Mouse (Mus musculus) liver, adult 2 months (tissue): ENCODE measurements around the gene Inpp5k. TPM values are rescaled to one million over a fixed set of nuclear protein-coding genes. Genes with fewer than 3 reads are reported as not detected.
A peak's percentile ranks its signal among the peaks of the same experiment; 100 is the strongest.

ENCODE experiments used
- DNase-seq: peaks from one replicate; pipeline ENCODE4 v3.0.0-alpha.2; 2011; ENCODE audit warnings: low read depth, low spot score; ENCODE audit errors: extremely low read depth
- H3K27ac ChIP-seq: fragments of 200-500 bp; replicated peaks from 2 replicates; pipeline ENCODE4 v1.5.1; 2012; ENCODE audit warnings: low read depth, mild to moderate bottlenecking, control low read depth, inconsistent platforms, low read length; ENCODE audit not compliant: insufficient read depth
- H3K27me3 ChIP-seq: fragments of 200-500 bp; 2 replicates; pipeline ENCODE4 v1.6.1; 2012; ENCODE audit warnings: mild to moderate bottlenecking, moderate library complexity, low read length, inconsistent platforms; ENCODE audit not compliant: control insufficient read depth, insufficient read depth
- H3K36me3 ChIP-seq: fragments of 200-500 bp; 2 replicates; pipeline ENCODE4 v1.6.1; 2012; ENCODE audit warnings: low read length, inconsistent platforms; ENCODE audit not compliant: control insufficient read depth, insufficient read depth
- H3K4me1 ChIP-seq: fragments of 200-500 bp; 2 replicates; pipeline ENCODE4 v1.6.1; 2011; ENCODE audit warnings: low read length; ENCODE audit not compliant: control insufficient read depth, insufficient read depth
- H3K4me3 ChIP-seq: fragments of 200-500 bp; 2 replicates; pipeline ENCODE4 v1.5.1; 2011; ENCODE audit warnings: low read depth, mild to moderate bottlenecking, control low read depth, low read length, moderate library complexity; ENCODE audit not compliant: insufficient read depth
- H3K79me2 ChIP-seq: fragments of 200-500 bp; 2 replicates; pipeline ENCODE4 v1.6.1; 2012; ENCODE audit warnings: inconsistent platforms, mild to moderate bottlenecking, low read length, moderate library complexity; ENCODE audit not compliant: control insufficient read depth, insufficient read depth
- H3K9ac ChIP-seq: fragments of 200-500 bp; 2 replicates; pipeline ENCODE4 v1.6.1; 2012; ENCODE audit warnings: low read depth, mild to moderate bottlenecking, control low read depth, inconsistent platforms, low read length
- CTCF ChIP-seq: fragments of 200-500 bp; IDR thresholded peaks from 2 replicates; pipeline ENCODE4 v1.5.1; 2011; ENCODE audit warnings: low read depth, low read length, control low read depth
- POLR2A ChIP-seq: fragments of 200-500 bp; IDR thresholded peaks from 2 replicates; pipeline ENCODE4 v1.6.1; 2011; ENCODE audit warnings: low read length, control low read depth; ENCODE audit not compliant: insufficient read depth; ENCODE audit errors: extremely low read depth
- WGBS: fragments of 180-500 bp; shearing (Covaris S2); methylation state at CpG from one replicate; pipeline ENCODE4 v1.1.7; 2018; 5-methylcytosine and 5-hydroxymethylcytosine counted together
- polyA plus RNA-seq: library from polyadenylated mRNA; depleted of rRNA; stranded (reverse); fragments of >200 nt; gene quantifications from 2 replicates; pipeline ENCODE4 v1.2.3, GENCODE M21; 2012
- total RNA-seq: library from RNA; depleted of rRNA; stranded (reverse); fragments of >200 nt; gene quantifications from 2 replicates; pipeline ENCODE4 v1.2.3, GENCODE M21; 2014

Gene Inpp5k
- total and polyA plus RNA-seq, 2 experiments: 12.3 to 17.2 TPM

DNA sequence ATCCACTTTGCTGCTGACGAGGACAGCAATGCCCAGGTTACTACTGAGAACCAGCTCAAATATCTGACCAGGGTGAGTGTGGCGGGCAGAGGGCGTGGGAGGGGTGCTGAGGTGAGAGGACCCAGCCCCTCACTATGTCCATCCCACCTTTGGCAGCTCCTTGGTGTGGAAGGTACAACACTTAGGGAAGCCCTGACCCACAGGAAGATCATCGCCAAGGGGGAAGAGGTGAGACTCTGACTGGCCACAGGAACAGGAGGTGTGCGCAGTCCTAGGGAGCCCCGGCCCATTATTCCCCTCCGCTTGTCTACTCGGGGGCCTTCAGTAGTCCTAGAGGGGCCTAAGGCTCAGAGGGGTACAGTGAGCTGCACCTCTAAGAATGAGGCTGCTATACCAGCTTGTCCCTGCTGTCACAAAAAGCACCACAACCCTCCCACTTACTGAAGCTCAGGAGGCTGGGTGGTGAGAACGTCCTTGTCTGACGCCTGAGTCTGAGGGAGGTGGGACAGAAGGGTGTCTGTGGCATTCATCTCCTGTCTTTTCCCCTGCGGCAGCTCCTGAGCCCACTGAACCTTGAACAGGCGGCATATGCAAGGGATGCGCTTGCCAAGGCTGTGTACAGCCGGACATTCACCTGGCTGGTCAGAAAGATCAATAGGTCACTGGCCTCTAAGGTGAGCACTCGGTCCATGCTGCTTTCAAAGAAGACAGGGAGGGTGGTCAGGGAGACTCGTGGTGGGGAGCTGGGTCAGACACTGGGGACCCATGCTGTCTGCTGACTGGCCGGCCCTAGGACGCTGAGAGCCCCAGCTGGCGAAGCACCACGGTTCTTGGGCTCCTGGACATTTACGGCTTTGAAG lies 30.4 kb downstream of the Inpp5k start:
- Histone ChIP-seq H3K36me3 (peaks cover 7% of the 10 kb centered on the region; the same call in 1 of the 2 replicates), H3K27ac (peak overlapping the region; percentile 20), H3K4me1 (peaks cover 25% of the 10 kb centered on the region), H3K9ac (no peak overlapping the region), H3K79me2 (peaks cover 6% of the 10 kb centered on the region), H3K27me3 (no peaks in the 10 kb centered on the region), H3K4me3 (no peak overlapping the region)
- WGBS: 42% methylated on average over 21 of the region's 21 CpGs
- no peak for TF ChIP-seq CTCF
- DNase-seq: peak; percentile 89

DNA sequence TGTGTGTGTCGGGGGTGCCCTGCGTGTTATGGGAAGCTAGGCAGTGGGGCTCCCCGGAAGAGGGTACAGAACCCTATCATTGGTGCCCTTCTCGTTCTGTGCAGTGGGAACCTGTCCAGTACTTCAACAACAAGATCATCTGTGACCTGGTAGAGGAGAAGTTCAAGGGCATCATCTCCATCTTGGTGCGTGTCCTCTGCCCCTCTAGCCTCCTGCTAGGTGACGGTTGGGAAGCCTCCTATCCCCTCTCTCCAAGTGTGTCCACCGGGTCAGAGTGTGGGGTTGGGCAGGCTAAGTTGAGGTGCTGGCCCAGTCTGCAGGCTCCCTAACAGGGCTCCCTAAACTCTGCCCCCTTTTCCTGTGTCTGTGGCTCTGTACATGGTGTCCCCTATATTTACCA lies 31.3 kb downstream of the Inpp5k start:
- H3K9ac ChIP-seq: no peak overlapping the region
- 73% methylated on average over 7 of the region's 7 CpGs for WGBS
- TF ChIP-seq CTCF (no peak), POLR2A (no peak)
- H3K79me2 ChIP-seq: peaks cover 3% of the 10 kb centered on the region; the same call in 1 of the 2 replicates
- no peak overlapping the region for H3K4me3 ChIP-seq
- no peak overlapping the region for H3K27ac ChIP-seq
- H3K4me1 ChIP-seq: peaks cover 23% of the 10 kb centered on the region
- DNase-seq: no peak
- H3K36me3 ChIP-seq: peaks cover 8% of the 10 kb centered on the region; the same call in 1 of the 2 replicates
- no peaks in the 10 kb centered on the region for H3K27me3 ChIP-seq

DNA sequence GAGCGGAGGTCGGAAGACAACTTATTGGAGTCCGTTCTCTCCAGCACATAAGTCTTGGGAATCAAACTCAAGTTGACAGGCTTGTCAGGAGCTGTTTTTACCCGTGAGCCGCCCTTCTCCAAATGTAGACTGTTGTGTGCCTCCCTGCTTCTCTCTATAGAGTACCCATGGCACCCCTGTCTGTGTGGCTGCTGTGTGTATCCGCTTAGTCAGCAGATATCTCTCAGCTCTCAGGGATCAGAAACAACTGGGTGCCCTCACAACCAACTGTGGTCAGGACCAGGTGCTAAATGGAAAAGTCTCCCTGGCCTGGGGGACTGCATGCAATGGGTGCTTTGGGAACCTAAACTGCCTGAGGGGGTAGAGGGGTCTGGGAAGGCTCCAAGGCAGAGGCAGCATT lies 35.5 kb downstream of the Inpp5k start:
- TF ChIP-seq CTCF: no peak
- TF ChIP-seq POLR2A: no peak
- DNase-seq: no peak
- Histone ChIP-seq H3K4me1 (peaks cover 5% of the 10 kb centered on the region; the same call in 1 of the 2 replicates), H3K79me2 (no peaks in the 10 kb centered on the region), H3K27me3 (no peaks in the 10 kb centered on the region), H3K4me3 (no peak overlapping the region), H3K27ac (no peak overlapping the region), H3K36me3 (peaks cover 17% of the 10 kb centered on the region), H3K9ac (no peak overlapping the region)
- 96% methylated on average over 6 of the region's 6 CpGs for WGBS

DNA sequence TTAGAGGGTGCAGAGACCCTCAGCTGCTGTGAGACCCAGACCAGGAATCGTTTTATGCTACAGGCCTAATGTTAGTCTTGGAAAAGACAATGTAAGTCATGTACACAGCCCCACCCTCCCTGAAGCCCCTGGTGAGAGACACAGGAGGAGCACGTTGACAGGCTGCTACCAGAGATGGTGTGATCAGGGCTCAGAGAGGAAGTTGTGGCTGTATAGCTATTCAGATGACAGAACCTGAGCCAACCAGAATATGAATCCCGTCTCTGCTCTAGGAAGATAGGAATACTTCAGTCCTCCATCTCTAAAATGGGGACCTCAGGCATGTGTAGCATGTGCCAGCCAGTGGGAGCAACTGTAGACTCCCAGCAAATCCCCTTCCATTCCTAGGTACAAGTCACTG lies 37.8 kb downstream of the Inpp5k start:
- Histone ChIP-seq H3K27ac (no peak overlapping the region), H3K79me2 (no peaks in the 10 kb centered on the region), H3K27me3 (no peaks in the 10 kb centered on the region), H3K36me3 (peaks cover 17% of the 10 kb centered on the region), H3K9ac (no peak overlapping the region), H3K4me3 (no peak overlapping the region), H3K4me1 (no peaks in the 10 kb centered on the region)
- 94% methylated on average over 3 of the region's 3 CpGs for WGBS
- DNase-seq: no peak
- TF ChIP-seq CTCF (no peak), POLR2A (no peak)

DNA sequence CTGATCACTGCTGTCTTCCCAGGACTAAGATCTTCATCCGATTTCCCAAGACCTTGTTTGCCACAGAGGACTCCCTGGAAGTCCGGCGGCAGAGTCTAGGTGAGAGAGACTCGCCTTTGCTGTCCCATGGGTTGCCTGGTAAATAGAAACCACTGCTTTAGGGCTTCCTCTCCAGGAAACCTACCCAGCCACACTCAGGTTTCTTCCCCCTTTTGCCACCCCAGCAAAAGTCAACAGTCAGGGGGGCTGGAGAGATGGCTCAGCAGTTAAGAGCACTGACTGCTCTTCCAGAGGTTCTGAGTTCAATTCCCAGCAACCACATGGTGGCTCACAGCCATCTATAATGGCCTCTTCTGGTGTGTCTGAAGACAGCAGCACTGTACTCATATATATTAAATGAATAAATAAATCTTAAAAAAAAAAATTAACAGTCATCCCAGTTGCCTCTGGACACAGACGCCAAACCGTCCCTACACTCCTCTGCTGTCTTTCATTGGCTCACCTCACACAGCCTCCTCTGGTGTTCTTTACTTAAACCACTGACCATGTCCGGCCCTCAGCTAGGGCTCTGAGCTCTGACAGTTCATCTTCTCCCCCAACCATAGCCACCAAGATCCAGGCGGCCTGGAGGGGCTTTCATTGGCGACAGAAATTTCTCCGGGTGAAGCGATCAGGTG lies 38.5 kb downstream of the Inpp5k start:
- Histone ChIP-seq H3K4me3 (no peak overlapping the region), H3K79me2 (no peaks in the 10 kb centered on the region), H3K36me3 (peaks cover 16% of the 10 kb centered on the region), H3K4me1 (no peaks in the 10 kb centered on the region), H3K27ac (no peak overlapping the region), H3K9ac (no peak overlapping the region), H3K27me3 (no peaks in the 10 kb centered on the region)
- WGBS: 97% methylated on average over 11 of the region's 11 CpGs
- TF ChIP-seq CTCF (no peak), POLR2A (no peak)
- no peak for DNase-seq

DNA sequence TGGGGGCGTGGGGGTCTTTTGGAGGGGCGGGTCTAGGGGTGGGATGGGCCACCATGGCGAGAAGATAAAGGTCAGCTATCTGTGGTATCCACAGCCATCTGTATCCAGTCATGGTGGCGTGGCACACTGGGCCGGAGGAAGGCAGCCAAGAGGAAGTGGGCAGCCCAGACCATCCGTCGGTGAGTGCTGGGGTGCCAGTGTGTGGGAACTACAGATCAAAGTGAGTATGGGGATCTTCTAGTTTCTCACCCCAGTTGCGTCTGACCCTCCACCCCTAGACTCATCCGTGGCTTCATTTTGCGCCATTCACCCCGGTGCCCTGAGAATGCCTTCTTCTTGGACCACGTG lies 39.0 kb downstream of the Inpp5k start:
- Histone ChIP-seq H3K4me3 (no peak overlapping the region), H3K36me3 (peaks cover 15% of the 10 kb centered on the region), H3K27ac (no peak overlapping the region), H3K79me2 (no peaks in the 10 kb centered on the region), H3K9ac (no peak overlapping the region), H3K4me1 (no peaks in the 10 kb centered on the region), H3K27me3 (no peaks in the 10 kb centered on the region)
- TF ChIP-seq CTCF (no peak), POLR2A (no peak)
- WGBS: 93% methylated on average over 12 of the region's 12 CpGs
- no peak for DNase-seq
